Mouse (Mus musculus) frontal cortex, adult 2 months (tissue): ENCODE data around the gene Dennd2d. TPM values are rescaled to one million over a fixed set of nuclear protein-coding genes. Genes with fewer than 3 reads are reported as not detected.

Experiments
- DNase-seq, 2 experiments: peaks; one replicate each; pipeline ENCODE4 v3.0.0; 2022; ENCODE audit warnings: low spot score in 1 of 2; ENCODE audit errors: extremely low spot score in 1 of 2
- polyA plus RNA-seq: library from polyadenylated mRNA; depleted of rRNA; stranded (reverse); fragments of >200 nt; gene quantifications from 2 replicates; pipeline ENCODE4 v1.2.3, GENCODE M21; 2012; rRNA removed

Gene Dennd2d
- 0.28 and 0.36 TPM in 2 replicates for polyA plus RNA-seq

DNA sequence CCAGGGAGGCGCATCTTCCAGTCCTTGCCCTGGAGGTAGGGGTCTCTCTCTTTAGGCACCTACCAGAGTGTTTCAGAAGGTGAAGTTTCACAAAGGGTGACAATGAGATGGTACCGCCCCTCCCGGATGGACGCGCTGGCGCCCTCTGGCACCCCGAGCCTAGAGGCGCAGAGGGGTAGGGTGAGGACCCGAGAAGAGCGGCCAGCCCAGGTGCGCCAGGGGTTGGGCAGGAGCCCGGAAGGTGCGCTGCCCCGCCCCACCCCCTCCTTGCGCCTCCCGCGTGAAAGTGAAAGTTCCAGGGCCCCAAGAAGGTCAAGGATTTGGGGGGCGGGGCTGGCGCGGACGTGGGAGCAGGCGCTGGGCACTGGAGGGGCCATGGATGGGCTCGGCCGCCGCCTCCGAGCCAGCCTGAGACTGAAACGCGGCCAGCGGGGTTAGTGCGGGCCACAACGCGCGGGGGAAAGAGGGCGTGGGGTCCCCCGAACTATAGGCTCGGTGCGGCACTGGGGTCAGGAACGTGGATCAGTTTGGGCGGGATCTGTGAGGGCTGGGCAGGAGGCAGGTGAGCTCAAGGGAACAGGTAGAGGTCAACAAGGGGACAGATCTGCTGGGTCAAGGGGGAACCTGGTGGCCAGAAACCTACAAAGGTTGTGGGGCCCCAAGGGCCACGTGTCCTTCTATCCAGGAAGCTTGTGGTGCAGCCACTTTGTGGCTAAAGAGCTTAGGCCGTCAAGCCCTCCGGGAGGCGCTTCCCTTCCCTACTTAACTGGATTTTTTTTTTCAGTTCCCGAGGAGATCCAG is at the start of gene Dennd2d:
Dennd2d (plus strand) TSS at position 125 of the 801 bp plus-strand sequence.
- DNase-seq: no peak

DNA sequence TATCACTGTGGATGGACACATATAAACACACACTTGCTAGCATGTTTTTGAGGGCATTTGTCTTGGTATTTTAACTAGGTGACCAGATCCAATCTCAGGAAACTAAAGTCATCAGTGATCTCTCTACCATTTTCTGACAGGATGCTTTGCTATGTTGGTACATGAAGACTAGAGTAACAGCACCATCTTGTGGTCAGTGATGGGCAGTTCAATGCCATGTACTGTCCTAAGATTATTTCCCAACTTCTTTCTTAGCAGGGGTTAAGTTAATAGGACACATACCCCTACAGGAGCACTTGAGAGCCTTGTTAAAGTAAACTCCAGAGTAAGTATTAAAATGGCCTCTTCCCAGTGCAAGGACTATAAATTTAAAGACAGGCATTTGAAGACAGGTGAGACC is 33.6 kb upstream of the Dennd2d start:
- DNase-seq: peak; percentile 3 to 67

DNA sequence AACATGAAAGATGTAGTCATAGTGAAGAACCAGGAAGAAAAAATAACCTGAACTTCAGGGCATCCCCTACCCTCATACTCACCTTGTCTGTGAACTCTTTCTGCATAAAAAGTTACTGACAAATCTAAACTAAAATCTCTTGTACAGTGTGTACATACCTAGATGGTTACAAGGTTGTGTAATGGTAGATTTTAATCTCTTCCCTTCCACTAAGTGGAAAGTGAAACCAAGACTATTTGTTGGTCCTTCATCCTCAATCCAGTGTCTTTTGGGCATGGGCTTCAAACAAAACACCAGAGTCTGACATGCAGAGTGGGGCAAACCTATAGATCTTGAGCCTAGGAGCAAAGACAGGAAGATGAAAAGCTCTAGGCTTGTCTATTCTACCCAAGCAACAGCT is 33.2 kb upstream of the Dennd2d start:
- DNase-seq: no peak

DNA sequence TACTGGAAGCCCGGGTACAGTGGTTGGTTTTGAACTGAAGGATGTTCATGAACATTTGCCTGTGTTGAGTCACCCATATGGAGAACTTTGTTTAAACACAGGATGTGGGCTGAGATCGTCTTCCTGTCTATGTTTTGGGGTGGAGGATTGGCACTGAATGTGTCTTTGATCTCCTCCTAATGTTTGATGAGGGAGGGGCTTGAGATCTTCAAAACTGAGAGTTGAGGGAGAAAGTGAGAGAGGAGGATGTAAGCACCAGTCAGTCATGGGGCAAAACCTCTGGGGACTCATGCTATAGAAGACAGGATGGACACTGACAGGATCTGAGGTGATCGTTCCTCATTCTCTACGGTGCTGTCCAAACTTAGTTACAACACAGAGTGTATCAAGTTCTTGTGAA is 32.6 kb upstream of the Dennd2d start:
- no peak for DNase-seq

DNA sequence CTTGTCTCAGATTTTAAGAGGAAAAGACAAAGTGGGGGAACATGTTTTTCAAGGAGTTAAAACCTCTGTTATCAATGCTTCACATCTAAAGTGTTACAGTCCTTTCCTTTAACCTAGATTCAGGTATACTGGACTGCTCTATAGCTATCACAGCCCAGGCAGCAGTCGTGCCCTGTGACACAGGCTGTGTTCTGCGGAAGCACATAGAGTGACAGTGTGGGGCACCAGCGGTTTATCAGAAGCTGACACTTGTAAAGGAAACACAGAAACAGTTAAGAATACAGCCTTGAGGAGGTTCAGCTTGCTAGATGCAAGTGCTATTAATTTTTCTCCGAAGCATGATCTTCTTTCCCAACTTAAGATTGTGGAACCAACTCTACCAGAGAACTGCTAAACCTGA is 29.6 kb upstream of the Dennd2d start:
- DNase-seq: no peak

DNA sequence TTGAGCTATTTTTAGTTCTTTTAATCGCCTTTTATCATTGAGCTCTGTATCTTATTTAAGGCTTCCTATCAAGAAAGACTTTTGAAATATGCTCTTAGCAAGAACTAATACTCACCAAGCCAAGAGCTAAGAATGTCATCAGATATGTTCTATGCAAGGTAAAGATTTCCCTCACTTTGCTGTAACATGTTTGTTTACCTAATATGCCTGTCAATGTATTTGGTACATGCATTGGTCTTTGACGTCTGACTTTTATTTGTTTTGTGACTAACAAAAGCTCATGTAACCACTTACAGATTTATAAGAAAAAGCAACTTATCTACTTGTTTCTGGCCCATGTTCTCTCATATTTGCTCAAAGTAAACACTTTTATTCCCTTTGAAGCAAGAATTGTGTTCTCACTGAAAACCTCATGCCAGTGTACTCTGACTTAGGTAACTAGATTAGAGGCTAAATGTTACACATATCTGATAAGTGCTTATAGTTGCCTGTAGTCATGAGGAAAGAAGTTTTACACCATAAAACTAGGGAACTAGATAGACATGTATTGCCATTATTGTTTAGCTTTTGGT is 24.8 kb upstream of the Dennd2d start:
- no peak for DNase-seq

DNA sequence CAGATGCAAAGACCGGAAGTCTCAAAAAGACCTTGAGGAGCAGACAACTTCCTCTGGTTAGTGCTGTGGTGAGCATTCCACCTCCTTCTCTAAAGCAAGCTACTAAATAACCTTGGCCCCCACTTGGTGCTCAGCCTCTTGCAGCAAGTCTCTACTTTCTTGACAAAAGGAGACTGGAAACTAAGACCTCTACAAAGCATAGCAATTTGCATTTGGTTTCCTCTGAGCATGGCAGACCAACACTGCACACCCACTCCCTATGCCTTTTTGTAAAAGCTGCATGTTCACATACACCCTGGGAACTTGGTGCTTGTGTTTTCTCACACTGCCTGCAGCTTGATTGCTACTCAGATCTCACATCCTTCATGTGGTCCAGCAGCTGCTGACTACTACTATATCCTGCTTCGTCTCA is 20.1 kb upstream of the Dennd2d start:
- no peak for DNase-seq

DNA sequence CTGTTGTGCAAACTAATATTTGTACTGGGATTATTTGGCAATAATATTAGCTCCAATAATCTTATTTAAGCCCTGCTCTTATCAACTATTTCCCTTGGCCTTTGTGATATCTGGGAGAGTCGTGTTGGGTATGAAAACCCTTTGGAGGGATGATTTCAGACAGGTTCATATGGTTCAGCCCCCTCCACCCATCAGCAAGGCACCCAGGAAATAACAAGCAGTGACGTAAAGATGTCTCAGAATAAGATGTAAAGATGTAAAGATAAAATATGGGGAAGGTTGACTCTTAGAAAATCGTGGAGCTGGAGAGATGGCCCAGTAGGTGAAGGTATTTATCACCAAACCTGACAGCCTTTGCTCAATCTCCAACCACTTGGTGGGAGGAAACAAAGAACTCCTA is 19.7 kb upstream of the Dennd2d start:
- no peak for DNase-seq

DNA sequence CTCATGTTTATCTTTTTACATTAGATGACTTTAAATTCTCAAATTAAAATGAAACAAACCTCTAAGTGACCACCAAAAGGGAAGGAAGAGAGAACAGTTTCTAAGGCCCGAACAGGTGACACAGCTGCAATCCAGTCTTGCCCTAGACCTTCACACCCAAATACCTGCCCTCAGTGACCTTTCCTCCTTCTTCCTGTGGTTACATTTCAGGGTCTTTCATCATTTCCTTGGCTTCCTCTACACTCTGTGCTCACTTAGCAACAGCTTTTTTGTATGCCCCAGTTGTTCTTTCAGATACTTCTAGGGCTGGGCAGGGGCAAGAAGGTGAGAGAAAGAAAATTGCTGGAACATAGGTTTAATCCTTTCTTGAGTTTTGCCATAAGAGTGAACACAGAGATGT is 17.5 kb upstream of the Dennd2d start:
- no peak for DNase-seq

DNA sequence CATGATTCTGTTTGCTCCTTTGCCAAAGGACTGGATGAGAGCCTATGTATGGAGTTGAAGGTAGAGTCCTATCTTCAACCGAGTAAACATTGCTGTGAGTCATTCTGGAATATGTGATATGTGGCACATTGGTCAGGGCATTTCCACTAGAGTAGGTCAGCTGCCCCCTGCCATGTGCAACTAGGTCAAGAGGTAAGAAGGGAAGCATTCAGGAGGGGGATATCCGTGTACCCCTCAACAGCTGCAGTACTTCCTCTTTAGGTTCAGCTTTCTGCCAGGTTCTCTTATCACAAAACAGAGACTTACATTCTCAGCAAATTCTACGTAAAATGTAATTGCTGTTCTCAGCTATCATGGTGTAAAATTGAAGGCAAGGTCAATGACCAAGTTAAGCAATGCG is 8.0 kb upstream of the Dennd2d start:
- DNase-seq: no peak

DNA sequence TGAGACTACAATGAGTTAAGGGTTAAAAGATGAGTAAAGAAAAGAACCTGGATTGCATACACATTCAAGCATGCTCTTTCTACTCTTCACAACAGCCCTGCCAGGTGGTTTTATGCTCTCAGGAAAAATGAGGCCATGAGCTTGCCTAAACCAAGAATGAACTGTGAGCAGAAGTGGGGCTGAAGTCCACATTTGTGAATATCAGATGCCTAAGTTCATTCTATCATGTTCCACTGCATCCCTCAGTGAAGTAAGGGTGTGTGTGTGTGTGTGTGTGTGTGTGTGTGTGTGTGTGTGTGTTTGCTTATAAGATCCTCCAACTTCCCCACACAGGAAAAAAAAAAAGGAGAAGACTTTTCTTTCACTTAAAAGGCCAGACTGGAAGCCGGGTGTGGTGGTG is 5.3 kb upstream of the Dennd2d start:
- DNase-seq: no peak

DNA sequence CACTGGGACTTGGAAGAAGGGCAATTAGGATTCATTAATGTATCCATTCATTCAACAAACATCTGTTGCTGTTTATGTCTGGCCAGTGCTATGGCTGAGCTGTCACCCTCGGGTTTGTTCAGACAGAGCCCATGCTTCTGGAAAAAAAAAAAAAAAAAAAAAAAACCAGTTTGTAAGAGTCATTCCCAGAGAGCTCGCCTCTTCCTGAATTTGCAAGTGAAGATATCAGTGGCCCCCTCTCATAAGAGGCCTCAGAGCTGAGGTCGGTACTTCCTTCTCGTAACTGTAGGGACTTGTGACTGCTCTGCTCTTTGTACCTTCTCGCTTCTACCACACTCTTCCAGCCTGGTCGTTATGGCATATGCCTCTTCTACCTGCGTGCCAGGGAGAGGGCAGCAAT is 1.1 kb downstream of the Dennd2d start:
- DNase-seq: no peak

DNA sequence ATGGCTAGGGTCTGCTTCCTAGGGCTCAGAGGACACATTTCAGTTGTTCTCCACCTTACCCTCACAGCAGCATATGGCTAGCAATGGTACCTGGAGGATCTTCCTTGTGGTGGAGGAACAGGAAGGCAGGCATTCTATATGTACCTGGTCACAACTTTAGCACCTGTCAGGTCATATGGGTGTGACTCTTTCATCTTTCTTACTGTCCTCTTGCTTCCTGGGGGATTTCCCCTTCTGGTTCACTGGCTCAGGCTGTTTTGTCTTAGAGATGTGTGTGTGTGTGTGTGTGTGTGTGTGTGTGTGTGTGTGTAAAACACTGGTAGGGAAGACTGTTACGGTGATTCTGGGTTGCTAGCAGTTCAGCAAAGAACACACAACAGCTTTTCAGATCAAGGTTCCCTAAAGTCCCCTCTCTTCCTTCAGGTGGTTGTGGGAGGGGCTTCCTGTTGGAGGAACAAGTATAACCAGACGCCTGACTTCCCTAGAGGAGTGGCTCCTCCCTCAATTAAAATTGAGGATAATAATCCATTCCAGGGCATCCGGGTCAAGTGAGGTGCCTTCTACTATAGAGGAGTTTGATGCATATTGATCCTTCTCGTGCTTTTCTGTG is 1.7 kb downstream of the Dennd2d start:
- DNase-seq: no peak

DNA sequence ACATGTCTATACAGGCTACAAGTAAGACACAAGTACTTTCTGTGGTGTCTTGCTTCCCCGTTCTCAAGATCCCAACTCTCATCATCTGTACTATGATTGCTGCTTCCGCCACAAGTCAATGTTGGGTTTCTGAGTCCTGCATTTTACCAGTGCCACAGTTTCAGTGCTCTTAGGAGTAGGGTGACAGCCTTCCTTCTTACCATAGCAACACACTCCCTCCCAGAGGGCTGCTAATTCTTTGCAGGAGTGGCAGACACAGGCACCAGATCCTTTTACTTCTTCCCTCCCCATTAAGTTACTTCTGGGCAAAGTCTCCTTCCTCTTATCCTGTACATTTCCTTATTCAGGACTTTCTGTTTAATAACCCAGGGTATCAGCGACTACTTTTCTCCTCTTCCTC is 2.7 kb downstream of the Dennd2d start:
- DNase-seq: no peak

DNA sequence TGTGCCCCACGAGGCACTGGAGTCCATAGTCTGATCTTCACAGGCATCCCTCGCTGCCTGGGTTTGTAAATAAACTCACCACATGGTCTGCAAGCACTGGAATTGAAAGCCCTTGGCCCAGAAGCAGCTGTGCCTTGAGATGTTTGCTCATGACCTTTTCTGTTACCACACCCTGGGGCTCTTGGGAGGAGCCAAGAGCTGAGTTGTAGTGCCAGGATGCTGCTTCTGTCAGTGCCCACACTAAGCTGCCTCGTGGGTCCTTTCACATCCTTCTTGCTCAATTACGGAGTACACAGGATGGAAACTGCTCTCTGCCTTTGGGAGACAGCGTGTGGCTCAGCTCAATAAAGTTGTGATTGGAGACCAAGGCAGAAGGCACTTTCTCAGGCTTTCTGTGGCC is 3.6 kb downstream of the Dennd2d start:
- DNase-seq: no peak

DNA sequence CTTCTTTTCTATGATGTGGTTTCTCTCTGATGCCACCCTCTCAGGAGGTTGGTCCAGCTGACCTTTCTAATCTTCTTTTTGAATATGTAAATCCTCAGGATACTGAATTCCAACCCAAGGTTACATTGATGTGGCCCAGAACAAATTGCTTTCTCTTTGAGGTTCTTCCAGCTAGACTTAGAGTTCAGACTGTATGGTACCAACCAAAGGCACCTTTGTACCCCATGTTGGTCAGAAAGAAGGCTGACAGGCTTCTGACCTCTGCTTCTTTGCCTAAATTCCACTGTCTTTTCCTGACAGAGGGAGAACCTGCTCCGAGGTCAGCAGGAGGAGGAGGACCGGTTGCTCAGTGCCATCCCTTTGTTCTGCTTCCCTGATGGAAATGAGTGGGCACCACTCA is 5.3 kb downstream of the Dennd2d start:
- no peak for DNase-seq

DNA sequence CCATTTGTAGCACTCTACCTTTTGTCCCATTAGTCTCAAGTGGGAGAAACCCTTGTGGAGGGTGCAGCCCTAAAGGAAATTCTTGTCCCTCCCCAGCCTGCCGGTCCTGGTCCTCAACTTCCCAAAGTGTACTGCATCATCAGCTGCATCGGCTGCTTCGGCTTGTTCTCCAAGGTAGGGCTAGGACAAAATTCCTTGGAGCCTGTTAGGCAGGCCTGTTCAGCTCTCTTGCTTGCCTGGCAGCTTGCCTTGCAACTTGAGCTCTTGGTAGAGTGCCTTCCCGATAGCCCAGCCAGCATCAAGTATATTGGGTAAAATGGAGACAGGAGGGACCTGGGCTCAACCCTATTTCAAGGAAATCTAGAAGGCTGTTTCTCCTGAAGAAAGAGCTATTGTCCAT is 8.0 kb downstream of the Dennd2d start:
- no peak for DNase-seq

DNA sequence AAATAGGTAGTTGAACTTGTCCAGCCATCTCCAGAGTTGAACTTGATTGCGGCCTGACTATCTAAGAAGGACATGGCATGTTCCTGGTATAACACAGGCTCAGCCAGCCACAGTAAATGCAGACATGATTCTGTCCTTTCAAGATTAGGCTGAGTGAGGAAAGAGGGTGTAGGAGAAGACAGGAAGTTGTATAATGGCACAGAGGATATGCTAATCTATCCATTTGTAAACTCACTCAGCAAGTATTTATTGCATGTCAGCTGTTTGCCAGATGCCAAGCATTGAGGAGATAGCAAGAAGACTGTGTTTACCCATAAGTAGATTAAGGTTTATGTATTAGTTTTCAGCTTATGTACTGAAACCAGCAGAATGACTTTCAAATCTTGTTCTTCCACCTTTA is 10.5 kb downstream of the Dennd2d start:
- DNase-seq: no peak

DNA sequence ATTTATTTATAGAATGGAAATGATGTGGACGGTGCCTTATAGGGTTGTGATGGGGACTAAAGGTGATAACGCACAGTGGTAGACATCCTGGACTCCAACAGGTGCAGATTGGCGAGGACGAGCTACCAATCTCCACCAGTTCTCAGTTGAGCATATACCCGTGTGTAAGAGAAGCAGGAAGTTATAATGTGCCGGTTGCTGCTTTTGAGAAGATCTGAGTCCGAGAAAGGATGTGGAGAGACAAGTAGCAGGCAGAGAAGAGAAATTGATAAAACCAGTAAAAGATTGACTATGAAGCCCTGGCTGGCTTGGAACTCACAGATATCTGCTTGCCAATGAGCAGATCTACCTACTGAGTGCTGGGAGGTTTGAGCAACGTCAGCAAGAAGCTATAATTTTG is 11.0 kb downstream of the Dennd2d start:
- DNase-seq: no peak

DNA sequence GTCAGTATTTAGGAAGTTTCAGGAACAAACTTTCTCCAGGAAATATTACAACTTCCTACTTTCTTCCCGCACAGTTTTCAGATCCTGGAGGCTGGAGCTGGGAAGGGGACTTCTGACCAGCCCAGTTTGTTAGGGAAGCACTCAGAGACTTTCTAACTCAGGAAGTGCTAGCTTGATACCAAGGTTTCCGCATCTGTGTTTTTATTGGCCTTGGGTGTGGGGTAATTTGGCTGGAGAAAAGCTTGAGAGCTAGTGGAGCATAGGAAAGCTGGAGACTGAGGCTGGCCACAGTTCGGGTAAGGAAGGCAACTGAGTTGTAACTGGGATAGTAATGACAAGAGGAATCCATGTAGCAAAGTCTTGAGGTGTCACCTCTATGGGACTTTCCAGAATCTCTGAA is 11.7 kb downstream of the Dennd2d start:
- no peak for DNase-seq

DNA sequence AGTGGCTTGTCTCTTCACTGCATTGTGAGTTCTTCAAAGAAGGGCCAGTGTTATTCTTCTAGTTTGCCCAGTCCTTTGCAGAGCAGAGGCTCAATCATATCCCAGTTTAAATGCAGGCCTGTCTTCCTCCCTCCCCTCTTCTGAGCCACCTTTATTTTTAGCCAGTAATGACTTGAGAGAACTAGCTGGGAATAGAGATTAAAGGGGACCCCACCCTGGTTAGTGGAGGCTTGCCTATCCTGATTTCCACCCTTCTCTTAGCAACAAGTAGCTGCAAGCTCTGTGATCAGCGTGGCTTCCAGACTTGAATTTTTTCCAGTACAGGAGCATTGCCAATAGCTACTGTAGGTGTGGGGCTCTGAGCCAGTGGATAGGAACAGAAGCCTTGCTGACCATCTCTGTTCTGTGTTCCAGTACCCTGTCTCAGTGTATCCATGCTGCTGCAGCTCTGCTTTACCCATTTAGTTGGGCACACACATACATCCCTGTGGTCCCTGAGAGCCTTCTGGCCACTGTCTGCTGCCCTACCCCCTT is 12.3 kb downstream of the Dennd2d start:
- DNase-seq: no peak
